Mouse (Mus musculus) hematopoietic stem cell, adult 5-6 weeks (primary cell): ENCODE data around the gene Grm6. TPM values are rescaled to one million over a fixed set of nuclear protein-coding genes. Genes with fewer than 3 reads are reported as not detected.

ENCODE experiments used
- ATAC-seq, 2 experiments: fragments of 125-278 bp in 1 of 2; replicated peaks in 1 of 2; 2 replicates each; pipeline ENCODE4 v1.8.0; 2016 to 2017; ENCODE audit warnings: inconsistent platforms in 2 of 2, mild to moderate bottlenecking in 2 of 2, moderate number of reproducible peaks in 2 of 2, low read depth in 1 of 2, moderate TSS enrichment in 1 of 2; ENCODE audit not compliant: low FRiP score in 2 of 2, poor library complexity in 2 of 2, severe bottlenecking in 2 of 2, insufficient read depth in 1 of 2, low TSS enrichment in 1 of 2
- total RNA-seq: library from RNA; stranded (forward); fragments of 172-1452, 232-1000 nt; gene quantifications from 2 replicates; pipeline ENCODE4 v1.2.3, GENCODE M21; 2017

Gene Grm6
- total RNA-seq, 1 experiment from 2014 or later, result 0.25 TPM

GRCm38 (mm10) chr11:50892441-50892840 lies 42.0 kb downstream of the Grm6 start:
- no peak for ATAC-seq

DNA sequence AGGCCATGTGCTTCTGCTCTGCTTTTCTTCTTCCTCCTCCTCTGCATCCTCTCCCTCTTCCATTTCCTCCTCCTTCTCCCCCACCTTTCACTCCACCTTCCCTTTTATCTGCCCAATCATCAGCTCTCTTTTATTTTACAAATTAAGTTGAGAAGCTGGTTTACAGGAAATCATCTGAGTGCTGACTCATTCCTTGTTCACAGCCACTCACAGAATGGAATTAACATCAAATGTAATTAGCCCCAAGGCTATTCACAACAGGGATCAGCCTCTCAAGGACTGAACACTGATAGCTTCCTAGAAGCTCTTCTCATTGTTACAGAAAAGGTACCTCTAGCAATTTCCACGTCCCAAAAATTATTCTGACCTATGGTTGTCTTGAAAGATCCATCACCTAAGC lies 46.9 kb downstream of the Grm6 start:
- ATAC-seq, result no peak

DNA sequence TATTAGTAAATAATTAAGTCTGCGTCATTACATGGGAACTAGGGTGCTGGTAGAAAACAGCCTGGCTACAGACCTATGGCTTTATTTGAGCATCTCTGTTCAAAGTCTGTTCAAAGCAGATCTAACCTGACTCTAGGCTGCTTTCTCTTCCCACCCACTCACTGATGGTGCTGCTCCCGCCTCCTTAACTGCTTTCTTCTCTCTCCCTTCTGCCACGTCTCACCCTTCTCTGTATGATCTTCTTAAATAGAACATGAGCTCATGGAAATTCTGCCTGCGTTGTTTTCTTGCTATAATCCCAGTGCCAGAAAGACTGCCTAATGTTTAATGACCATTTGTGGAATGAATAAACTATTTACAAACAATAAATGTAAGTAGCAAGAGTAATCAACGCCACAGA lies 57.7 kb downstream of the Grm6 start:
- ATAC-seq, result no peak

DNA sequence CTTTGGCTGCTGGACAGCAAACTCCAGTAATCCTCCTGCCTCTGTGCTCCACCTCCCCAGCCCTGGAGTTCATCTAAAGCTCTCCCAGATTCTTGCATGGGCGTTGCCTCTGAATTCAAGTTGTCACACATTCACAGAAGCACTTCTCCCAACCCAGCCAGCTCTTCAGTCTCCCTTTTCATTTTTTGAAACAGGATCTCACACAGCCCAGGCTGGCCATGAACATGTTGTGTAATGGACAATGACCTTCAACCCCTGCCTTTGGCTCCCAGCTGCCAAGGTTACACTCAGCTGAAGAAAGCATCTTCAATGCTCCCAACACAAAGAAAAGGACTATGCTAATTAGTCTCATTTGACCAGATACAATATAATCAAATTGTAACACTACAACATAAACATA lies 62.8 kb downstream of the Grm6 start:
- no peak for ATAC-seq

GRCm38 (mm10) chr11:50914461-50914860 lies 64.0 kb downstream of the Grm6 start:
- no peak for ATAC-seq

Other genes starting within 250 kb of the Grm6 start
- gene Adamts2, start 248.6 kb upstream of the Grm6 start, total RNA-seq, result 0.20 TPM in 1 of 2 replicates, not detected in the other
- 6.2 and 6.4 TPM in 2 replicates for gene Zfp354c, start 23.0 kb upstream of the Grm6 start, total RNA-seq
- 1.6 and 1.7 TPM in 2 replicates for gene Zfp879, start 9.1 kb upstream of the Grm6 start, total RNA-seq
- not detected in 2 replicates for gene Zfp454, start 37.0 kb downstream of the Grm6 start, total RNA-seq
- gene Zfp2, start 65.5 kb downstream of the Grm6 start, total RNA-seq, result 5.2 and 11.4 TPM in 2 replicates
- 0.50 and 0.63 TPM in 2 replicates for gene Zfp354b, start 80.9 kb downstream of the Grm6 start, total RNA-seq
- not detected in 2 replicates for gene 4933414I15Rik, start 93.1 kb downstream of the Grm6 start, total RNA-seq
- gene Prop1, start 103.1 kb downstream of the Grm6 start, total RNA-seq, result not detected in 2 replicates
- gene Olfr1378, start 115.8 kb downstream of the Grm6 start, total RNA-seq, result not detected in 2 replicates
- not detected in 2 replicates for gene Olfr1377, start 131.3 kb downstream of the Grm6 start, total RNA-seq
- gene Olfr51, start 152.9 kb downstream of the Grm6 start, total RNA-seq, result not detected in 2 replicates
- not detected in 2 replicates for gene Olfr54, start 163.6 kb downstream of the Grm6 start, total RNA-seq
- gene Olfr1375, start 197.4 kb downstream of the Grm6 start, total RNA-seq, result not detected in 2 replicates
- gene Zfp354a, start 208.6 kb downstream of the Grm6 start, total RNA-seq, result 1.7 and 2.6 TPM in 2 replicates